Mouse (Mus musculus) neutrophil, adult 83 days (primary cell): ENCODE measurements around the gene Hk1. TPM values are rescaled to one million over a fixed set of nuclear protein-coding genes. Genes with fewer than 3 reads are reported as not detected.

ENCODE experiments used
- total RNA-seq, 2 experiments: library from RNA; stranded (reverse); gene quantifications; one replicate each; pipeline ENCODE4 v1.2.4; 2023

Gene Hk1
- total RNA-seq = 100 to 1,000 TPM in 1 of 2 experiments, 10 to 100 TPM in 1; 95.6 to 106 TPM

GRCm38 (mm10) chr10:62379808-62380207 is at the start of gene Hk1:
TSS of gene Hk1 (minus strand) at chr10:62379908.

GRCm38 (mm10) chr10:62422255-62422654 is 42.5 kb upstream of the Hk1 start, which contains the start of gene Hkdc1:
TSS of gene Hkdc1 (minus strand) at chr10:62422491.

GRCm38 (mm10) chr10:62252000-62252488 is 127.7 kb downstream of the Hk1 start, which contains the start of gene Tacr2:
TSS of gene Tacr2 (plus strand) at chr10:62252438.

GRCm38 (mm10) chr10:62230708-62231394 is 148.9 kb downstream of the Hk1 start, which contains the start of gene Tspan15:
TSS of gene Tspan15 (minus strand) at chr10:62231251.

Other genes starting within 250 kb of the Hk1 start
- gene Neurog3, start 246.8 kb downstream of the Hk1 start, total RNA-seq = not detected
- 1 to 10 TPM; 4.4 to 6.3 TPM for gene Fam241b, start 236.0 kb downstream of the Hk1 start, total RNA-seq
- gene Tspan15, start 148.7 kb downstream of the Hk1 start, total RNA-seq = 10 to 100 TPM in 1 of 2 experiments, 1 to 10 TPM in 1; 8.2 to 10.1 TPM
- not detected for gene Tacr2, start 127.5 kb downstream of the Hk1 start, total RNA-seq
- not detected for gene Hkdc1, start 42.6 kb upstream of the Hk1 start, total RNA-seq
- under 1 TPM; 0.22 to 0.24 TPM for gene 4930507D05Rik, start 69.6 kb upstream of the Hk1 start, total RNA-seq
- gene Supv3l1, start 69.8 kb upstream of the Hk1 start, total RNA-seq = 10 to 100 TPM; 11.1 to 13.1 TPM
- gene Vps26a, start 106.9 kb upstream of the Hk1 start, total RNA-seq = 10 to 100 TPM; 43.1 to 45.4 TPM
- gene Srgn, start 147.5 kb upstream of the Hk1 start, total RNA-seq = 100 to 1,000 TPM; 771 to 846 TPM
- 10 to 100 TPM; 18.1 to 19.9 TPM for gene Kif1bp, start 198.5 kb upstream of the Hk1 start, total RNA-seq
- gene Ddx21, start 222.4 kb upstream of the Hk1 start, total RNA-seq = 10 to 100 TPM; 37.4 to 40.2 TPM